Mouse (Mus musculus) lung, postnatal 0 days (tissue): ENCODE data around the gene Eif3k.

ENCODE experiments used
- CTCF ChIP-seq: IDR thresholded peaks from 2 replicates; pipeline ENCODE4 v1.5.1; 2016; ENCODE audit warnings: antibody characterized with exemption, mild to moderate bottlenecking
- EP300 ChIP-seq: IDR thresholded peaks from 2 replicates; pipeline ENCODE4 v1.6.1; 2016; ENCODE audit warnings: antibody characterized with exemption, mild to moderate bottlenecking, control low read depth

GRCm38 (mm10) chr7:28925317-28925716 lies 56.3 kb downstream of the Eif3k start:
- TF ChIP-seq EP300 (peak; percentile 74), CTCF (no peak; the same call in 1 of the 2 replicates)
